Mouse (Mus musculus) liver, adult 2 months (tissue): Measurements from ENCODE around the gene Ap5b1.

Experiments
- CTCF ChIP-seq: fragments of 200-500 bp; IDR thresholded peaks from 2 replicates; pipeline ENCODE4 v1.5.1; 2011; ENCODE audit warnings: low read depth, low read length, control low read depth
- POLR2A ChIP-seq: fragments of 200-500 bp; IDR thresholded peaks from 2 replicates; pipeline ENCODE4 v1.6.1; 2011; ENCODE audit warnings: low read length, control low read depth; ENCODE audit not compliant: insufficient read depth; ENCODE audit errors: extremely low read depth

DNA sequence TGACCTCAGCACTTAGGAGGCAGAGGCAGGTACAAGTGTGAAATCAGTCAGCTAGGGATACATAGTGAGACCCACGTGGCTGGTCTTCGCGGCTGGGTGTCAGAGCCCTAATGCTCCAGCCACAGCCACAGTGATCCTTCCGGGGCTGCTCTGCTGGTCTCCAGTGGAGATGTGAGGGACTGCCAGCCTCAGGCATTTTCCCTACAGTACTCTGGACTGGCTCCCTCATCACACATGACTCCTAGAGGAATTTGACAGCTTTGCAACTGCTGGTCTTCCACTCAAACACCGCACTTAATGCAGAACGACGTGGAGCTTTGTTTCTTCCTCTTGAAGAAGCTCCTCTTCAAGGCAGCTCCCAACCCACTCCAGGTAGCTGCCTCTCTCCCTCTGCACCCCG lies 38.4 kb downstream of the Ap5b1 start:
- TF ChIP-seq POLR2A (no peak), CTCF (no peak)
